Mouse (Mus musculus): ENCODE data around the gene Nubp1. TPM values are rescaled to one million over a fixed set of nuclear protein-coding genes. Genes with fewer than 3 reads are reported as not detected.

Nubp1 gene
- polyA plus RNA-seq, 1 experiment from 2014 or later = 57.6 TPM

GRCm38 (mm10) chr16:10453872-10454582, 42.3 kb downstream of the Nubp1 start:
- Histone ChIP-seq H3K4me3 (no peak overlapping the region), H3K9me3 (replicated peaks) (no peaks in the 10 kb centered on the region), H3K4me2 (replicated peaks) (no peak overlapping the region), H3K27ac (no peak overlapping the region), H3K36me3 (no peaks in the 10 kb centered on the region), H3K9ac (no peak overlapping the region), H3K27me3 (no peaks in the 10 kb centered on the region), H3K4me1 (no peaks in the 10 kb centered on the region)
- 80% methylated on average over 6 of the region's 6 CpGs for WGBS
- no peak for ATAC-seq (ENCODE audit: low FRiP score)

- H3K4me3 ChIP-seq = no peak overlapping the region
- no peaks in the 10 kb centered on the region for H3K9me3 ChIP-seq (replicated peaks)
- no peaks in the 10 kb centered on the region for H3K4me1 ChIP-seq
- ATAC-seq (ENCODE audit: low FRiP score) = no peak
- H3K4me2 ChIP-seq (replicated peaks) = no peak overlapping the region
- no peaks in the 10 kb centered on the region for H3K27me3 ChIP-seq
- WGBS = 47% methylated on average over 3 of the region's 3 CpGs
- no peak overlapping the region for H3K9ac ChIP-seq
- no peaks in the 10 kb centered on the region for H3K36me3 ChIP-seq
- no peak overlapping the region for H3K27ac ChIP-seq
These were observed 42.8 kb downstream of the Nubp1 start for GRCm38 (mm10) chr16:10454583-10454974.

DNA sequence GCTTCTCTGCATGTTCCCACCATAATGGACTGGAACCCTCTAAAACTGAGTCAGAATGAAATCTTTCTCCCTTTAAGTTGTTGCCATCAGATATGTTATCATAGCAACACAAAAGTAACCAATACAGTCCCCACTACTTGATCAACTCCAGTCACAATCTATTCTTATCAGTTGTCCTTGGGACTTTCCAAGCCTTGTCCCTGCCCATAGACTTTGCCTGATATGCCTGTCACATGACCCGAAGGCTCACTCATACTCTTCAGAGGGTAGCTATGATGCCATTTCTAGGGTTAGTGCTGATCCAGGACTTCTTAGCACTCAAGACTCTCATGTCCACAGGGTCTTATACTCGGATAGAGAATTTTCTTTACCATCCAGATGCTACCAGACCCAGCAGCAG, 48.4 kb downstream of the Nubp1 start:
- 77% methylated on average over 2 of the region's 2 CpGs for WGBS
- ATAC-seq (ENCODE audit: low FRiP score) = no peak

GRCm38 (mm10) chr16:10461178-10461577, 49.4 kb downstream of the Nubp1 start:
- ATAC-seq (ENCODE audit: low FRiP score) = no peak
- no peak overlapping the region for H3K27ac ChIP-seq
- no peaks in the 10 kb centered on the region for H3K27me3 ChIP-seq
- H3K4me3 ChIP-seq = no peak overlapping the region
- no peaks in the 10 kb centered on the region for H3K9me3 ChIP-seq (replicated peaks)
- no peaks in the 10 kb centered on the region for H3K36me3 ChIP-seq
- H3K4me2 ChIP-seq (replicated peaks) = no peak overlapping the region
- 80% methylated on average over 2 of the region's 2 CpGs for WGBS
- H3K4me1 ChIP-seq = no peaks in the 10 kb centered on the region
- no peak overlapping the region for H3K9ac ChIP-seq

More for the DNA sequence above, 48.4 kb downstream of the Nubp1 start:
- no peak overlapping the region for H3K27ac ChIP-seq
- no peak overlapping the region for H3K4me2 ChIP-seq (replicated peaks)
- H3K36me3 ChIP-seq = no peaks in the 10 kb centered on the region
- H3K27me3 ChIP-seq = no peaks in the 10 kb centered on the region
- H3K4me1 ChIP-seq = no peaks in the 10 kb centered on the region
- H3K4me3 ChIP-seq = no peak overlapping the region
- no peak overlapping the region for H3K9ac ChIP-seq
- no peaks in the 10 kb centered on the region for H3K9me3 ChIP-seq (replicated peaks)

DNA sequence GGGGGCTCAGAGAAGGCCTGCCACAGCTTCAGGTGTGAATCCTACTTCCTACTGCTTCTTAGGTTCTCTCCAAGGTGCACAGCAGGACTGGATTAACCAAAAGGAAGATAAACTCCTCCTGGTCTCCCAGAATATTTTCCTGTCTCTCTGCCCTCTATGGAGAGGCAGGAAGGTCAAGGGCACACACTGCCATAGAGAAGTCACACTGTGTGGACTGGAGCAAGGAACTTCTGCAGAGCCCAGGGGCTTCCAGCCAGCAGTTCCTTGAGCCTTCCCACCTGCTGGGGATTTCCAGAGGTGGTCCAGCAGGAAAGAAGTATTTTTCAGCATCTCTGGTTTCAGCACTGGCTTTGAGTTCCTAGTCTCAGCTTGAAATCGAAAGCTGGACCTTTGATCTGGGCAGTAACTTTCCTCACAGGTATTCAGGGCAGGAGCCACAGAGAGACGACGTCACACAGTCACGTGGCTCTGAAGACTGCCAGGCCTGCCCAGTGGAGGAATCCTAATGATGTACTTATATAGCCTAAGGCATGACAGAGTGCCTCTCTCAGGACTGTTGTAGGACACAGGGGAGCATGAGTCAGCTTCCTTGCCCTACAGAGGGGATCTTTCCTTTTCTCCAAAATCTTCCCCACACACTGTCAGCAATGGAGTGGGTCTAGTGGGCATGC, 53.4 kb downstream of the Nubp1 start:
- no peaks in the 10 kb centered on the region for H3K27me3 ChIP-seq
- no peak overlapping the region for H3K9ac ChIP-seq
- H3K4me2 ChIP-seq (replicated peaks) = no peak overlapping the region
- H3K4me1 ChIP-seq = no peaks in the 10 kb centered on the region
- H3K4me3 ChIP-seq = no peak overlapping the region
- no peaks in the 10 kb centered on the region for H3K36me3 ChIP-seq
- no peaks in the 10 kb centered on the region for H3K9me3 ChIP-seq (replicated peaks)
- ATAC-seq (ENCODE audit: low FRiP score) = no peak
- no peak overlapping the region for H3K27ac ChIP-seq
- WGBS = 31% methylated on average over 4 of the region's 4 CpGs

DNA sequence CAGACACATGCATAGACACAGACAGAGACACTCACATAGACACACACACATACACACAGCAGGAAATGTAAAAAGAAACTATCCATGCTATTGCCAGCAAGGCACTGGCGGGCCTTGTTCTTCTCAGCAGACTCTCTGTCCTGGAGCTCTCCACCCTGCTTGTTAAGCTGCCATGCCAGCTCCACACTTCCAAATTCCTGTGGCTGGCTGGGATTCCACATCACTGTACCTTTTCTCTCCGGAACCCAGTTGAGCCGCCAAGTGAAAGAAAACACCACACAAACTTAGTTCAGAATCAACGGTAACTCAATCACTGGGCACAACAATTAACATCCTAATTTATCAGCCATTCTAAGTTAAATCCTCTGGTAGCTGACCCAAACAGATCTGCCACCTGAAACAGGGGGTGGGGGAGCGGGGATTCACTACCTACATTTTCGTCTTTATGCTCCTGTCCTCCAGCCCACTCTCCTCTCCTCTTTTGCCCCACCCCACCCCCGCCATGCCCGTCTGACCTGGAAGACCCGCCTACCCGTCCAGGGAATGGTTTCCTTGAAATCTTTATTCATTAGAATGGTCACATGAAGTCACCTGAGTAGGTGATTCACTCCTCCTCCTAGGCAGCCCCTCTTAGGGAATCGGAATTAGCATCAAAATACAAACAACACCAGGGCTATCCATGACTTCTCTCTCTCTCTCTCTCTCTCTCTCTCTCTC, 55.8 kb downstream of the Nubp1 start:
- H3K36me3 ChIP-seq = no peaks in the 10 kb centered on the region
- no peak overlapping the region for H3K4me3 ChIP-seq
- ATAC-seq (ENCODE audit: low FRiP score) = no peak
- H3K27me3 ChIP-seq = no peaks in the 10 kb centered on the region
- 33% methylated on average over 11 of the region's 11 CpGs for WGBS
- H3K4me2 ChIP-seq (replicated peaks) = no peak overlapping the region
- H3K9ac ChIP-seq = no peak overlapping the region
- H3K27ac ChIP-seq = no peak overlapping the region
- H3K9me3 ChIP-seq (replicated peaks) = no peaks in the 10 kb centered on the region
- no peaks in the 10 kb centered on the region for H3K4me1 ChIP-seq

DNA sequence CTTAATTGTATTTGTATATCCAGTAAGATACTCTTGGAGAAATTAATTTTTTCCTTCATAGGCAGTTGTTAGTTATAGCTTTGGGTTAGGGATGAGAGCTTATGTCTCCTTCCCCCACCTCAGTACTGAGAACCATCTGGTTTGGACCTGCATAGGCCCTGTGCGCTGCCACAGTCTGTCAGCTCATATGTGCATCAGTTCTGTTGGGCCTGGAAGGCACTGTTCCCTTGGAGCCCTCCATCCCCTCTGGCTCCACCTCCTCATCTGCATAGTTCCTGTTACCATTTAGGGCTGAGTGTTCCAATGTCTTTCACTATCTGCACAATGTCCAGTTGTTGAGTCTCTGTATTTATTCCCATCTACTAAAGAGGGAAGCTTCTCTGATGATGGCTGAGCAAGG, 56.5 kb downstream of the Nubp1 start:
- no peaks in the 10 kb centered on the region for H3K4me1 ChIP-seq
- H3K27me3 ChIP-seq = no peaks in the 10 kb centered on the region
- no peak overlapping the region for H3K4me3 ChIP-seq
- 83% methylated on average over 1 of the region's 1 CpGs for WGBS
- no peak overlapping the region for H3K9ac ChIP-seq
- no peak overlapping the region for H3K4me2 ChIP-seq (replicated peaks)
- ATAC-seq (ENCODE audit: low FRiP score) = no peak
- H3K27ac ChIP-seq = no peak overlapping the region
- H3K9me3 ChIP-seq (replicated peaks) = no peaks in the 10 kb centered on the region
- H3K36me3 ChIP-seq = no peaks in the 10 kb centered on the region

GRCm38 (mm10) chr16:10471950-10472349, 60.2 kb downstream of the Nubp1 start:
- Histone ChIP-seq H3K27ac (no peak overlapping the region), H3K9ac (no peak overlapping the region), H3K36me3 (no peaks in the 10 kb centered on the region), H3K27me3 (no peaks in the 10 kb centered on the region), H3K4me3 (no peak overlapping the region), H3K4me1 (no peaks in the 10 kb centered on the region), H3K4me2 (replicated peaks) (no peak overlapping the region), H3K9me3 (replicated peaks) (no peaks in the 10 kb centered on the region)
- no peak for ATAC-seq (ENCODE audit: low FRiP score)
- WGBS = 91% methylated on average over 3 of the region's 3 CpGs

Other genes starting within 250 kb of the Nubp1 start
- 1.1 and 1.4 TPM in 2 replicates for gene Rpl39l, start 241.7 kb upstream of the Nubp1 start, polyA plus RNA-seq (2016; fragmentation: Nextera tagmentation; extraction: Ambion mirVana)
- 0.70 and 0.93 TPM in 2 replicates for gene Atf7ip2, start 219.2 kb upstream of the Nubp1 start, polyA plus RNA-seq (2016; fragmentation: Nextera tagmentation; extraction: Ambion mirVana)
- 5.2 and 5.6 TPM in 2 replicates for gene Emp2, start 98.0 kb upstream of the Nubp1 start, polyA plus RNA-seq (2016; fragmentation: Nextera tagmentation; extraction: Ambion mirVana)
- 0.75 and 0.91 TPM in 2 replicates for gene Tekt5, start 16.5 kb upstream of the Nubp1 start, polyA plus RNA-seq (2016; fragmentation: Nextera tagmentation; extraction: Ambion mirVana)
- 34.1 TPM in 2 replicates for gene Tvp23a, start 35.4 kb downstream of the Nubp1 start, polyA plus RNA-seq (2016; fragmentation: Nextera tagmentation; extraction: Ambion mirVana)
- gene Ciita, start 68.1 kb downstream of the Nubp1 start, polyA plus RNA-seq (2016; fragmentation: Nextera tagmentation; extraction: Ambion mirVana) = 0.35 and 0.37 TPM in 2 replicates
- 22.2 and 27.6 TPM in 2 replicates for gene Dexi, start 131.1 kb downstream of the Nubp1 start, polyA plus RNA-seq (2016; fragmentation: Nextera tagmentation; extraction: Ambion mirVana)
- 51.4 and 55.5 TPM in 2 replicates for gene Clec16a, start 133.4 kb downstream of the Nubp1 start, polyA plus RNA-seq (2016; fragmentation: Nextera tagmentation; extraction: Ambion mirVana)